Mouse (Mus musculus) G1E (cell line): Measurements from ENCODE around the gene Syn3. TPM values are rescaled to one million over a fixed set of nuclear protein-coding genes. Genes with fewer than 3 reads are reported as not detected.

ENCODE experiments used
- ATAC-seq: 2 replicates; pipeline ENCODE4 v1.8.0; 2016; ENCODE audit warnings: mild to moderate bottlenecking; ENCODE audit not compliant: insufficient number of reproducible peaks, poor library complexity, low FRiP score, severe bottlenecking; ENCODE audit errors: extremely low read depth
- DNase-seq: peaks from one replicate; pipeline ENCODE4 v3.0.0; 2012; ENCODE audit warnings: low spot score
- H3K27me3 ChIP-seq: 2 replicates; pipeline ENCODE4 v1.6.1; 2012; ENCODE audit warnings: mild to moderate bottlenecking, low read length, inconsistent platforms; ENCODE audit not compliant: insufficient read depth
- H3K36me3 ChIP-seq: replicated peaks from 2 replicates; pipeline ENCODE3; 2012; ENCODE audit warnings: mild to moderate bottlenecking, inconsistent platforms
- H3K4me1 ChIP-seq: 2 replicates; pipeline ENCODE4 v1.6.1; 2012; ENCODE audit warnings: low read depth, low read length, inconsistent platforms, mixed read lengths; ENCODE audit not compliant: insufficient read depth
- H3K4me3 ChIP-seq: 2 replicates; pipeline ENCODE4 v1.5.1; 2012; ENCODE audit warnings: low read depth, mild to moderate bottlenecking, inconsistent platforms, low read length, moderate library complexity, mixed read lengths
- H3K9me3 ChIP-seq: replicated peaks from 2 replicates; pipeline ENCODE4 v1.6.1; 2012; ENCODE audit warnings: inconsistent platforms
- CTCF ChIP-seq: IDR thresholded peaks from 2 replicates; pipeline ENCODE4 v1.5.1; 2012; ENCODE audit warnings: low read depth, low read length, inconsistent platforms, mixed read lengths
- GATA1 ChIP-seq: IDR thresholded peaks from 2 replicates; pipeline ENCODE4 v1.6.1; 2012; ENCODE audit warnings: borderline replicate concordance, low read length, inconsistent platforms, mixed read lengths
- GATA2 ChIP-seq: IDR thresholded peaks from 2 replicates; pipeline ENCODE4 v1.6.1; 2012; ENCODE audit warnings: low read depth, low read length, inconsistent platforms, borderline replicate concordance
- POLR2AphosphoS5 ChIP-seq: IDR thresholded peaks from 2 replicates; pipeline ENCODE4 v1.6.1; 2012; ENCODE audit warnings: low read depth, low read length, inconsistent platforms; ENCODE audit not compliant: insufficient replicate concordance
- TAL1 ChIP-seq: conservative IDR thresholded peaks from 2 replicates; pipeline ENCODE4 v1.6.1; 2012; ENCODE audit warnings: low read depth, low read length, inconsistent platforms, mixed read lengths
- polyA plus RNA-seq: library from polyadenylated mRNA; stranded (reverse); fragments of >175 nt; gene quantifications from 2 replicates; pipeline ENCODE4 v1.2.3, GENCODE M21; 2012
- total RNA-seq, 2 experiments: library from RNA; stranded (forward) in 1 of 2; stranded (reverse) in 1 of 2; fragments of 200-1000 nt in 1 of 2; fragments of >200 nt in 1 of 2; fragmentation: Nextera tagmentation in 1 of 2; gene quantifications; 2 replicates each; pipeline ENCODE4 v1.2.3; 2014 to 2017

The Syn3 gene
- total and polyA plus RNA-seq, 3 experiments, result 0.44 TPM; not detected in 2

- H3K4me1 ChIP-seq, result no peaks in the 10 kb centered on the region
- no peaks in the 10 kb centered on the region for H3K36me3 ChIP-seq
- H3K27me3 ChIP-seq, result no peaks in the 10 kb centered on the region
- no peak overlapping the region for H3K4me3 ChIP-seq
- no peak for ATAC-seq
- no peak for DNase-seq
- H3K9me3 ChIP-seq, result no peaks in the 10 kb centered on the region
- TF ChIP-seq GATA2, result no peak
- no peak for TF ChIP-seq POLR2AphosphoS5
These were observed 349.5 kb downstream of the Syn3 start for GRCm38 (mm10) chr10:86149029-86149818.

- Histone ChIP-seq H3K4me1 (no peaks in the 10 kb centered on the region), H3K9me3 (no peaks in the 10 kb centered on the region), H3K27me3 (peaks cover 5% of the 10 kb centered on the region; the same call in 1 of the 2 replicates), H3K4me3 (no peak overlapping the region), H3K36me3 (no peaks in the 10 kb centered on the region)
- TF ChIP-seq GATA1 (no peak), TAL1 (no peak), POLR2AphosphoS5 (no peak), CTCF (no peak), GATA2 (no peak)
- ATAC-seq (no peak), DNase-seq (no peak)
These were observed 359.5 kb downstream of the Syn3 start for GRCm38 (mm10) chr10:86139061-86139681.

GRCm38 (mm10) chr10:86137589-86138173 is 361.0 kb downstream of the Syn3 start:
- peaks cover 5% of the 10 kb centered on the region; the same call in 1 of the 2 replicates for H3K27me3 ChIP-seq
- H3K9me3 ChIP-seq, result no peaks in the 10 kb centered on the region
- no peak for DNase-seq
- H3K4me3 ChIP-seq, result no peak overlapping the region
- TF ChIP-seq GATA2, result no peak
- TF ChIP-seq GATA1, result no peak
- no peak for TF ChIP-seq POLR2AphosphoS5
- TF ChIP-seq TAL1, result no peak
- TF ChIP-seq CTCF, result no peak
- no peak for ATAC-seq
- H3K36me3 ChIP-seq, result no peaks in the 10 kb centered on the region
- H3K4me1 ChIP-seq, result no peaks in the 10 kb centered on the region

- Histone ChIP-seq H3K9me3 (no peaks in the 10 kb centered on the region), H3K36me3 (no peaks in the 10 kb centered on the region), H3K27me3 (peaks cover 5% of the 10 kb centered on the region; the same call in 1 of the 2 replicates), H3K4me1 (no peaks in the 10 kb centered on the region), H3K4me3 (no peak overlapping the region)
- TF ChIP-seq TAL1, result no peak
- TF ChIP-seq POLR2AphosphoS5, result no peak
- TF ChIP-seq GATA2, result no peak
- no peak for TF ChIP-seq GATA1
- TF ChIP-seq CTCF, result no peak
- DNase-seq (no peak), ATAC-seq (no peak)
These were observed 361.6 kb downstream of the Syn3 start for GRCm38 (mm10) chr10:86137106-86137505.

- ATAC-seq (no peak), DNase-seq (no peak)
- no peaks in the 10 kb centered on the region for H3K4me1 ChIP-seq
- peaks cover 5% of the 10 kb centered on the region; the same call in 1 of the 2 replicates for H3K27me3 ChIP-seq
- TF ChIP-seq CTCF (no peak), GATA2 (no peak), TAL1 (no peak), GATA1 (no peak), POLR2AphosphoS5 (no peak)
- H3K36me3 ChIP-seq, result no peaks in the 10 kb centered on the region
- H3K9me3 ChIP-seq, result no peaks in the 10 kb centered on the region
- H3K4me3 ChIP-seq, result no peak overlapping the region
These were observed 362.4 kb downstream of the Syn3 start for GRCm38 (mm10) chr10:86136249-86136648.

- no peaks in the 10 kb centered on the region for H3K9me3 ChIP-seq
- no peaks in the 10 kb centered on the region for H3K4me1 ChIP-seq
- H3K36me3 ChIP-seq, result no peaks in the 10 kb centered on the region
- DNase-seq (no peak), ATAC-seq (no peak)
- H3K27me3 ChIP-seq, result peaks cover 5% of the 10 kb centered on the region; the same call in 1 of the 2 replicates
- H3K4me3 ChIP-seq, result no peak overlapping the region
- no peak for TF ChIP-seq POLR2AphosphoS5
- TF ChIP-seq GATA1, result no peak
- no peak for TF ChIP-seq GATA2
- TF ChIP-seq CTCF, result no peak
- no peak for TF ChIP-seq TAL1
These were observed 363.8 kb downstream of the Syn3 start for GRCm38 (mm10) chr10:86134848-86135247.
